Mouse (Mus musculus) skeletal muscle tissue, adult 2 months (tissue): ENCODE data around the gene Rhbdd2.
"Not testable (repeated sequence)": the region's sequence is repeated elsewhere in the genome, so short reads cannot be mapped to it uniquely, and the experiment has no call there.

Experiments
- DNase-seq: peaks from one replicate; pipeline ENCODE4 v3.0.0-alpha.2; 2012; ENCODE audit warnings: low read depth, low spot score

Gene Rhbdd2

DNA sequence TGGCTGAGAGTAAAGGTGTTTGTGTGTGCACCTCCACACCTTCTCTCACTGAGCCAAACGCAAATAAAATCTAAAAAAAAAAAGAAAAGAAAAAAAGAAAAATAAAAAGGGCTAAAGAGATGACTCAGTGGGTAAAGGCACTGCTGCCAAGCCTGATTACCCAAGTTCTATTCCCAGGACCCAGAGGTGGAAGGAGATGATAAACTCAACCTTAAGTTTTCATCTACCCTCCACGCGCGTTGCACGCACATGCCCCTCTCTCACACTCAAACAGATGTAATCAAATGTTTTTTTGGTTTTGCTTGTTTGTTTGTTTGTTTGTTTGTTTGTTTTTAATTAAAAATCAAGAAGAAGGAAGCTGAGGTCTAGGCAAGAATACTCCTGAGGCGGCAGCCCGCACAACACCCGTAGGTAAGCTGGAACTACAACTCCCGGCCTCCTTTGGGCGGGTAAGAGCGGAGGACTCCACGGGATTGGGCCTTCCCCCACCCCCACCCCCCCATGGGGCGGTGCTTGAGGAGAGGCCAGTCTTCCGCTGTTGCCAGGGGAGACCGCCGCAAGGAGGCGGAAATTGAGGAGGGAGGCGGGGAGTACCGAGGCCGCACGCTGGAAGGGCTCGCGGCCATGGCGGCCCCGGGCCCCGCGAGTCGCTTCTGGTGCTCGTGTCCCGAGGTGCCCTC is at the start of gene Rhbdd2:
Gene Rhbdd2, plus strand, starts transcription at position 502 of the 680 bp plus-strand sequence.
- DNase-seq, result peak; percentile 94

DNA sequence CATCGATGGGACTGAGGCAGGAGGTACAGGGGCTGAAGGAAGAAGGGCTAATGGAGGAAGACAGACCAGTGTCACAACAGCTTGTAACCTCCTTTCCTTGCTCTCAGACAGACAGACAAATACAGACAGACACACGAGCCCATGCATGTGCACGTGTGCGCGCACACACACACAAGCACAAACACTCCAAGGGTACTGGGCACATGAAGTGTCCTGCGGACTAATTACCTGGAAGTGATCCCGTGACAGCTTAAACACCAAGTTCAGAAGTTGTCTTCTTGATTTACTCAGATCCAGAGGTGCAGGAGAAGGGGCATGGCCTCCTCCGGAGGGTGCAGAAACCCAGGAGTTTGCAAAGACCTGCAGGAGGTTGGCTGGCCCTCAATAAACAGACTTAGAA is 46.7 kb upstream of the Rhbdd2 start:
- no peak for DNase-seq

DNA sequence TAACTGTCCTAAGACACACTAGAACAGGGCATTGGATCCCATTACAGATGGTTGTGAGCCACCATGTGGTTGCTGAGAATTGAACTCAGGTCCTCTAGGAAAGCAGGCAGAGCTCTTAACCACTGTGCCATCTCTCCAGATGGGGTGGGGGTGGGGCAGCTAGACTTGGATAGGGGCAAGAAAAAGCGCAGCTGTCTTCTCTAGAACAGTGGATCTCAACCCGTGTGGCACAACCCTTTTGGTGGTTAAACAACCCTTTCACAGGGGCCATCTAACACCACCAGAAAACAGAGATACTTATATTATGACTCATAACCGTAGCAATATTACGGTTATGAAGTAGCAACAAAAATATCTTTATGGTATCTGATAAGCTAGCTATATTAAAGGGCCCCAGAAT is 44.7 kb upstream of the Rhbdd2 start:
- DNase-seq, result no peak

DNA sequence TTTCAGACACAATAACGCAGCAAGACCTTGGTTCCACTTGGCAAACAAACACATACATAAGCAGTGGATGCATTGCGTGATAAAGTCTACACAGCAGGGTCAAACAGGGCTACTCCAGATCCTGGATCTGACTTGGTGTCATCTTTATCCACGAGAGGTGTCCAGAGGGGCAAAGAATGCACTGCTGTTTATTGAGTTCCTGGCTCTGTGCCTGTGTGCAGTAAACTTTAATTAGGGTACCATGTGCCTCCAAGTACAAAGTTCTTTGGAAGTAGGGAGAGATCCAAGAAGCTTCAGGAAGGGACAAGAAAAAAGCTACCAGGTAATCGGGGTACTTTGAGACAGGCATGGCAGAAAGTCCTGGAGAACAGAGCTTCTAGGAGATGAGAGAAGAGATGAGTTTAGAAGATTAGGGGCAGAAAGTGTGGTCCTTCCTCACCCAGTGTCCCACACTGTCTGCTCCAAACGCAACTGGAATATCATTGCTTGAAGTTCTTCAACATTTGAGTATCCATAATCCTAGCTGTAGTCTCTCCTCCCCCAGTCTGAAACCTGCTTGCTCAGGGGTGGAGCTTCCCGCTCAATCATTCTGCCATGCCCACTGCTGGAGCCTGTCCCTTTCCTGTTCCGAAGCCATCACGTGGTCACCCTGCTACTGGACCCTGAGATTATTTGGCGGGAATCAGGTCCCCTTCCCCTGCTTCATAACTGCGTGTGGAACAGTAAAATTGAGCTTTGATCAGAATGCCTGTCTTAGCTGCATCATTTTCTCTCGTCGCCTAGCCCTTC is 42.2 kb upstream of the Rhbdd2 start:
- no peak for DNase-seq

DNA sequence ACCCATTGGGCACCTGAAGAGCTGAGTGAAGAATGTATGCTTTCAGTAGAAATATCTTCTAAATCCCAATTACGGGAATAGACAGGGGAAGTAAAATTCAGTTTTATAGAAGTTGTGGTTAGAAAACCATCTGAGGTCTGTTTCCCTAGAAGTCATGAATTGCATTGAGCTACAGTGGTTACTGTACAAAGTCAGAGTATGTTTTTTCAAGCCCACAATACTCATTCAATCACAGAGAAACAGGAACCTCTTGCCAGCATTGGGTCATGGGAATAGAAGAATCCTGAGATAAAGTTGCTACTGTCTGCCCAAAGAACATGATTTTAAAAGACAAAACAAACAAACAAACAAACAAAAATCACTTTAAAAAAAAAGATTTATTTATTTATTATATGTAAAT is 27.8 kb upstream of the Rhbdd2 start:
- not testable (repeated sequence) for DNase-seq

DNA sequence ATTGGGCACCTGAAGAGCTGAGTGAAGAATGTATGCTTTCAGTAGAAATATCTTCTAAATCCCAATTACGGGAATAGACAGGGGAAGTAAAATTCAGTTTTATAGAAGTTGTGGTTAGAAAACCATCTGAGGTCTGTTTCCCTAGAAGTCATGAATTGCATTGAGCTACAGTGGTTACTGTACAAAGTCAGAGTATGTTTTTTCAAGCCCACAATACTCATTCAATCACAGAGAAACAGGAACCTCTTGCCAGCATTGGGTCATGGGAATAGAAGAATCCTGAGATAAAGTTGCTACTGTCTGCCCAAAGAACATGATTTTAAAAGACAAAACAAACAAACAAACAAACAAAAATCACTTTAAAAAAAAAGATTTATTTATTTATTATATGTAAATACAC is 25.7 kb upstream of the Rhbdd2 start:
- DNase-seq, result not testable (repeated sequence)

DNA sequence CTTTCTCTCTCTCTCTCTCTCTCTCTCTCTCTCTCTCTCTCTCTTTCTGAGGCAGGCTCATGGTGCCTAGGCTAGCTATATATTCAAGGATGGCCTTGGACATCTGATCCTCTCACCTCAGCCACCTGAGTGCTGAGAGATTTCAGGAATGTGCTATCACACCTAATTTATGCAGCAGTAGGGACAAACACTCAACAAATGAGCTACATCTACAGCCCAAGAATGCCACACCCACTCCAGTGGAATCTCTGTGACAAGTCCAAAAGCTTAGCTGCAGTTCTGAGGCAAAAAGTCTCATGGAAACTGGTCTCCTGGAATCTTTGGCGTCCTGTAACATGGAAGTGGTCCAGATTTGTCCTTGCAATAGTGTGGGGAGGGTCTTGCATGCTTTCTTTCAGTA is 24.8 kb upstream of the Rhbdd2 start:
- no peak for DNase-seq

DNA sequence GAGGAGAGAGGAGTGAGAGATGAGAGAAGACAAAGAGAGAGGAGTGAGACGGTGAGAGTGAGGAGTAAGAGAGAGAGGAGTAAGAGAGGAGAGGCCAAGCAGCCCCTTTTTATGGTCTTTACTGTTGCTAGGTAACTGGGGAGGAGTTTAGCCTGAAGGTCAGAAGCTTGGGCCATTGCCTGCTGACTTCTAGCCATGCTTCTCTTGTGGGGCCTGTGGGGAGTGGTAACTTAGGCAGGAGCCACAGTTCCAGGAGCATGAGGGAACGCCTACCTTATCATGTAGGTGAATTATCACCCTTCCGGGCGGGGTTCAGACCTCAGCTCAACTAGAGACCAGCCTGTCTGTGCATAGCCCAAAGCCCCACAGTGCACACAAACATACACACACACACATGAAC is 22.6 kb upstream of the Rhbdd2 start:
- no peak for DNase-seq

DNA sequence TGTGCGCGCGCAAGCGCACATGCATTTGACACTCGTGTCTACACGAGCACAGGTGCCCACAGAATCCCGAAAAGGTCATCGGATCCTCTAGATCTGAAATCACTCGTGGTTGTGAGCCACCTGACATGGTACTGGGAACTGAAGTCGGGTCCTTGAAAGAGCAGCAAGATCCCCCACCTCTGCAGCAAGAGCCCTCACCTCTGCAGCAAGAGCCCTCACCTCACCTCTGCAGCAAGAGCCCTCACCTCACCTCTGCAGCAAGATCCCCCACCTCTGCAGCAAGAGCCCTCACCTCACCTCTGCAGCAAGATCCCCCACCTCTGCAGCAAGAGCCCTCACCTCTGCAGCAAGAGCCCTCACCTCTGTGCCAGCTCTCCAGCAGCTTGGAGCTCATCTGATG is 12.7 kb upstream of the Rhbdd2 start:
- DNase-seq, result not testable (repeated sequence)

DNA sequence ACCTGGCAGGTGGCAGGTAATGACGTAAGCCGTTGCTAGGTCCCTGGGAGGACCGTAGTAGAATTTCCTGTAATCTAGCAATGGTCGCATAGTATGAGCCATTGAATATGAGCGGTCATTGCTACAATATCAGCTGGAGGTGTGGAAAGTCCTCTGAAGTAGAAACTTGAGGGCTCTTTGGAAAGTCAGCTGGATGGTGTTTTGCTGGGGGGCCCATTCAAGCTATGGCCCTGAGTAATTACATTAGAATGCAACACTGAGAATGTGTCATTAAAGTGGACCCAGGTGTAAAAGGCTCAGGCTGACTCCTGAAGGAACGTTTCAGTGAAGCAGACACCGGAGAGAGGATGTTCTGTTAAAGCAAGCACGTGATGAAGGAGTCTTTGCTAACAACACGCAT is 11.9 kb upstream of the Rhbdd2 start:
- no peak for DNase-seq

DNA sequence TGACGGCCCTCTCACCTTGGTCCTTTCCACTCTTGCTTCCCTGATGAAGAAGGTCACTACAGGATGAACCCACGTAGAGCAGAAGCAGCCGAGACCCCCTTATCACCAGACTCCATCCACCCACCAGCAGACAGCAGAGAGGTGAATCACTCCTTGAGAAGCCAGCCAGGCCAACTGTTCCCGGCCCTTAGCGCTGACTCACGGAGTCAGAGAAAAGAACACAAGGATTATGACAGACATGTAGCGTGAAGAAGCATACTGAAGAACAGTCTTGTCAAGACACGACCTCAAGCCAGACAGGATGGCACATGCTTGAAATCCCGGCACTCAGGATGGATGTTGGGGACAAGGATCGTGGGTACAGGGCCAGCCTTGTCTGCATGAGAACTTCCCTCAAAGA is 10.7 kb upstream of the Rhbdd2 start:
- no peak for DNase-seq

DNA sequence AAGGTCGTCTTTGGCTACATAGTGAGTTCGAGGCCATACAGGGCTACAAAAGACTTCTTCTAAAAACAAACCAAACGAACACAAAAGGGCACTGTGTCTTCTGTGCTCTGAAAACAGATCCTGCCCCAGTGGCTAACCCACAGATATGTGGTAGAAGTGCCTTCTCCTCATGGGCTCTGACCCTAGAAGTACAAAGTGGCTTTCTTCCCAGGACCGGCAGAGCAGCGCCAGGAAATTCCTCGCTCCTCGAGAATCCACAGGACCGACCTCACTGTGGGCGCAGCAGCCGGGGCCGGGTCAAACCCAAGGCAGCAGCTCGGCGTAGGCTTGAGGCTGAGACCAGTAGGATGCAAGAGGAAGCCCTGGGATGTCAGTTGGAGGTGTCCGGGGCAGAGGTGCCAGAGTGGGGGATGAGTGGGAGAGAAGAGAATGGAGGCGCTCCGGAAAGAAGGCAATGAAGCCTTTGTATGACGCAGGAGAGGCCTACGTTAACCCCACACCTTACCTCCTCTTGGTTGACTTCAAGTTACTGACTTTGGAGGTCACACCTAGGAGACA is 9.3 kb upstream of the Rhbdd2 start:
- no peak for DNase-seq

DNA sequence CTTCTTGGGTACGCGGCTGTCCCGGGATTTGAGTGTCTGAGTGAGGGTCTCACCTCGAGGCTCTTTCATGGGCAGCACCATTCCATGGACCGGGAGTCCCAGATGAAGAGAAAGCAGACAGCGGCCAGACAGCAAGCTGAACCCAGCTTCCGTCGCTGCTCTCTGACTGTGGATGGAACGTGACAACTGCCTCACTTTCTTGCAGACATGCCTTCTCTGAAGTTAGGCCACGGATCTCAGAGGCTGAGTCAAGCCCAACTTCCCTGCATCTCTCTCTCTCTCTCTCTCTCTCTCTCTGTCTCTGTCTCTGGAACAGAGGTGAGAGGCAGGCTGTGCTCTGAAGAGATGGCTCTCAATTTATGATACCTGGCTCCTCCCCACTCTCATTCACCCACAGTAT is 3.5 kb upstream of the Rhbdd2 start:
- no peak for DNase-seq

DNA sequence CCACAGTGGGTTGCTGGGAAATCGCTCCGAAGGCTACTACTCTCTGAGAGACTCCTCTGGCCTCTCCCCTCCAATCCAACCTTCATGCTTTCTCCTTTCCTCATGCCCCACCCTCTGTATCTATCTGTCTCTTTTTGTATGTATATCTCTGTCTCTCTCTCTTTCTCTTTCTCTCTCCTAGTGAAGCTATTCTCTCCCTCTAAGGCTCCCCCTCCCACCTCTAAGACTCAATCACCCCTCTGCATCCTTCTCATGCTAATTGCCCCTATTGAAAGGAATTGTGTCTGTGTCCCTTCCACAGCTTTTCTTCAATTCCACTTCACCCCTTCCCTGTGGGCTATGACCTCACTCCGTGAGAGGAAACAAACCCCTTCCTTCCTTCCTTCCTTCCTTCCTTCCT is 3.0 kb upstream of the Rhbdd2 start:
- no peak for DNase-seq

DNA sequence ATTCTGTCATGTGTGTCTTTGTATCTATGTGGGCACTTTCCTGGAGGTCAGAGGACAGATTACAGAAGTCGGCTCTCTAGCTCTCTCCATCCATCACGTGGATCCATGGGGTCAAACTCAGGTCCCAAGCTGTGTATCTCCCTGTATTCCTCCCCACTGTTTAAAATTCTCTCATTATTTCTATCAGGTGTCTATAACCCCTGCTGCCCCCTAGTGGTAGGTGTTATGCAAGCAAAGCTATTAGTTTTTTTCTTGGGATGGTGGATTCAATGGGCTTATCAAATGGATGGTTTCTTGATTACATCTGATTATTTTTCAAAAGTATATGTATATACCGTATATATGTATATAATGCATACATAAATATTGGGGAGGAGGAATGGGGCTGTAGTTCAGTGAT is 1.8 kb upstream of the Rhbdd2 start:
- DNase-seq, result peak; percentile 32

DNA sequence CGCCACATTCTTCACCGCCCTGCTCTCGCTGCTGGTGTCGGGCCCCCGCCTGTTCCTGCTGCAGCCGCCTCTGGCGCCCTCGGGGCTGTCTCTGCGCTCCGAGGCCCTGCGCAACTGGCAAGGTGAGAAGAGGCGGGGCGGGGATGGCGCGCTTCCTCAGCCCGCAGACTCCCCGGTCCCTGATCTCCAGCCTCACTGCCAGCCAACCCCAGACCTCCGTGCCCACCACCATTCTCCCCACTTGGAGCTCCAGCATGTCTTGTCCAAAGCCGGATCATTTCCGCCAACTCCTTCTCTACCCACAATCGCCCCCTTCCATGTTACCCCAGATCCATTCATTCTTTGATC is 353 bp downstream of the Rhbdd2 start:
- no peak for DNase-seq

DNA sequence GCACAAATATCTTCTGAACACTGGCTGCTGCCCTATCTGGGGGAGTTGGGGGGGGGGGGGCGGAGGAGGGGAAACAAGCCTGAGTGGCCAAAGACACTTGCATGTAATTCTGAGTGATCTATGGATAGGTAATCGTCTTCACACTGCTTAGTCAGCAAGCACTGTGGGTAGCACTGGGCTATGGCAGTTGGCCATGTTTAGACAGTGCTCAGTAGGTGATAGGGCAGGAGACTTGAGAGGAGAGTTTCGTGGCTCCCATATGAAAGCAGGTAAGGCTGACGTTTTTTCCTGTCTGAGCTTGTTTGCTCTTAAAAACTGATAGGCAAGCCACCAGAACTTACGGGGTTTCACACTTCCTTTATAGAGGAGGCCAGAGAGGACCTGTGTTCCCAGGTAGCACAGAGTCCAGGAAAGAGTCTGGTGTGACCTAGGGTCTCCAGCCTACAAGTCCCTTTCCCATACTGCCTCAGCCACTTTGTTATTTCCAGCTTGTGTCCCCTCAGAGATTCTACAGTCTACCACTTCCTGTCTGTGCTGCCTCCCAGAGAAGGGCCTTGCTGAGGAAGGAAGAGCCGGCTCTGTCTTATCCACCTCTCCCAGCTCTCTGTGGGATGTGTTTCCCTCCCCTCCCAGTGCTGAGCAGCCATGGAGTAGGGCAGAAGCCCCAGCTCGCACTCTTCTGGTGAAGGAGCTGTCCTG is 7.5 kb downstream of the Rhbdd2 start:
- no peak for DNase-seq

DNA sequence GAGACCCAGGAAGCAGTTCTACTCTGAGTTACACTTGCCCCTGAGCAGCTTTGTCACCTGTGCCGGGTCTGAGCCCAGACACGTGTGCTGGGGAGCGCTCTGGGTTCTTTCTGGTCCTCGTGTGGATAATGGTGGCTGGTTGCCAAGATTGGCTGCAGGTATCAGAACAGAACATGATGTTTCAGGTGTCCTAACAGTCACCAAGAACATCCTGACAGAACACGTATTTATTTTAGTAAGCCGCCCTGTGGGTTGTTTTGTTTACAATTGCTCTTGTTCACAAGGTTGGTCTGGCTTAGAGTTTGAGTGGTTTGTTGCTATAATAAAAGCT is 8.0 kb downstream of the Rhbdd2 start:
- no peak for DNase-seq

DNA sequence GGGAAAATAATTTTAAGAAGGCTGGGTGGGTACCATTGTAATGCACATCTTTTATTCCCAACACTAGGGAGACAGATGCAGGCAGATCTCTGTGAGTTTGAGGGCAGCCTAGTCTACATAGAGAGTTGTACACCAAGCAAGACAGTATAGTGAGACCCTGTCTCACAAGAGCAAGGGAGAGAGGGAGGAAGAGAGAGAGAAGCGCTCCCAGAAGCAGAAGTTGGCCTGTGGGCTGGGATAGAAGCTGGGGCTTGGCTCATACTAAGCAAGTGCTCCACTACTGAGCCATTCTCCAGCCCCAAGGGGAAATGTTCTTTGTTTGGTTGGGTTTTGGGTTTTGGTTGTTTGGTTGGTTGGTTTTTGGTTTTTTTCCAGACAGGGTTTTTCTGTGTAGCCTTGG is 8.6 kb downstream of the Rhbdd2 start:
- no peak for DNase-seq

DNA sequence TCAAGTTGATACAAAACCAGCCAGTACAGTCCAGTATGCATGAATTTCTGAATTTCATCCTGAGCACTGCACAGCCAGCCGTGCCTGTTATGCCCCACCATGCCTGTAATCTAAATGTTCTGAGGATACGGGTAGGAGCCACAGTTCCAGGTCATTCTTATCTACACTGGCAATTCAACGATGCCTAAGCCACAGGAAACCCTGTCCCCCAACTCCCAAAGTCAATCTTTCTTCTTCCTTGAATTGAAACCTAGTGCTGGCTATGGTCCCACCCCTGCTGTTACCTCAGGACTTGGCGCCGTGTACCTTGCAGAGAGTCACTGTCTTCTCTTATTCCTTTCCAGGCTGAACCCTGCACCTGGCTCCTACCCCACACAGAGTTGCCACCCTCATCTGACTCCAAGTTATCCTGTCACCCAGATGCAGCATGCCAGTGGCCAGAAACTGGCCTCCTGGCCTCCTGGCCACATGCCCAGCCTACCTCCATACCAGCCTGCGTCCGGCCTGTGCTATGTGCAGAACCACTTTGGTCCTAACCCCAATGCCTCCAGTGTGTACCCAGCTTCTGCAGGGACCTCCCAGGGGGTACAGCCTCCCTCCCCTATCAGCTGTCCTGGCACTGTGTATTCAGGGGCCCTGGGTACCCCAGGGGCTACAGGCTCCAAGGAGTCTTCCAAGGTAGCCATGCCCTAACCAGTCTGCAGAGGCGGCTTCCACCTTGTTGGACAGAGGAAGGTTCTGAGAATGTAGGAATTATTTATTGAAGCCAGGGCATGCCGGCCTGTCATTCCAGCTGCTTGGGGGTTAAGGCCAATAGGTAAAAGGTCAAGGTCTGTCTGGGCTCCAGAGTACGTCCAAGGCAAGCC is 10.5 kb downstream of the Rhbdd2 start:
- DNase-seq, result peak; percentile 35

DNA sequence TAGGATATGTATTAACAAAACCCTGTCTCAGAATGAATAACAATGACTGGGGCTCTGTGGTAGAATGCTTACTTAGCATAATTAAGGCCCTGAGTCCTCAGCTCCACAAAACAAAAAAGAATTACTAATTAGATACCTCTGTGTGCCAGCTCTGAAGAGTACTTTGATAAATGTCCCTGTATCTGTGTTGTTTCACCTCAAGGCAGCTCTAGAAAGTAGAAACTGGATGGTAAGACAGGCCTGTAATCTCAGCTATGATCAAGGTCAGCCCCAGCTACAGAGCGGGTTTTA is 11.1 kb downstream of the Rhbdd2 start:
- no peak for DNase-seq

DNA sequence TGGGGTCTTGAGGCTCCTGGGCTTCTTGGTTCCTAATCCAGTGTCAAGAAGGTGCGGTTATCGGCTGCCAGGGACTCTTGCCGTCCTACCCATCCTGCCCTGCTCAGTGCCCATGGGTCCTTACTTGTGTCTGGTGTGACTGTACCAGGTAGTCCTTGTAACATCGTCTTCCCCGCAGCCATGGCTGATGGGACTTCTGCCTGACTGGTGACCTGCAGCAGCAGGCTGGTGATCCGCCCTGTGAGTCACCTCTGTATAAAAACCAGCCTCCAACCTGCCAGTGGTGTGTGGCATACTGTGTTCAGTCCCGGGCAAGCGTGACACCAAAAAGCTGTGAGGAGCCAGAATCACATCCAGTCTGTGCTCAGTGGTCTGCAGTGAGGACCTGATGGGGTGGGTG is 11.5 kb downstream of the Rhbdd2 start:
- no peak for DNase-seq
